Mouse (Mus musculus): ENCODE measurements around the gene Wdr92. TPM values are rescaled to one million over a fixed set of nuclear protein-coding genes. Genes with fewer than 3 reads are reported as not detected.

The Wdr92 gene
- total RNA-seq, 2 experiments from 2014 or later = 14.5 to 41.6 TPM

Other genes with a start within 250 kb of the Wdr92 start
- 6.0 and 7.9 TPM in 2 replicates for gene Fbxo48, start 230.7 kb upstream of the Wdr92 start, total RNA-seq (2014; fragmentation: Nextera tagmentation)
- gene Fbxo48, start 230.7 kb upstream of the Wdr92 start, total RNA-seq (2017) = 7.3 and 7.4 TPM in 2 replicates
- 0.92 and 1.7 TPM in 2 replicates for gene Cnrip1, start 130.5 kb upstream of the Wdr92 start, total RNA-seq (2014; fragmentation: Nextera tagmentation)
- 0.09 and 0.31 TPM in 2 replicates for gene Cnrip1, start 130.5 kb upstream of the Wdr92 start, total RNA-seq (2017)
- gene Plek, start 129.7 kb upstream of the Wdr92 start, total RNA-seq (2014; fragmentation: Nextera tagmentation) = 13.9 and 16.8 TPM in 2 replicates
- gene Plek, start 129.7 kb upstream of the Wdr92 start, total RNA-seq (2017) = 27.5 and 27.9 TPM in 2 replicates
- gene Ppp3r1, start 22.8 kb upstream of the Wdr92 start, total RNA-seq (2014; fragmentation: Nextera tagmentation) = 56.4 and 59.6 TPM in 2 replicates
- gene Ppp3r1, start 22.8 kb upstream of the Wdr92 start, total RNA-seq (2017) = 61.9 and 70.4 TPM in 2 replicates
- gene Pno1, start 29.5 kb downstream of the Wdr92 start, total RNA-seq (2014; fragmentation: Nextera tagmentation) = 69.2 and 77.6 TPM in 2 replicates
- 121 and 133 TPM in 2 replicates for gene Pno1, start 29.5 kb downstream of the Wdr92 start, total RNA-seq (2017)
- 34.4 and 35.3 TPM in 2 replicates for gene C1d, start 75.5 kb downstream of the Wdr92 start, total RNA-seq (2014; fragmentation: Nextera tagmentation)
- gene C1d, start 75.5 kb downstream of the Wdr92 start, total RNA-seq (2017) = 92.9 and 108 TPM in 2 replicates